33 mouse cellular contexts compared by ENCODE assay signal in genomic region chr15:103473182-103473581, GRCm38 (mm10). TPM values are rescaled to one million over a fixed set of nuclear protein-coding genes. Genes with fewer than 3 reads are reported as not detected.
DNase-seq lines count a peak whose midpoint lies in the region; ATAC-seq and TF ChIP-seq lines count a peak whose summit lies in the region.
"Had no signal": no experiment of that assay in that cellular context is flagged by ENCODE, and none has a peak within 500 bp of the region (broad histone marks: within the 10 kb centered on the region; RNA-seq: fewer than 3 reads in every experiment).

No protein-coding gene starts in this region.

- no peaks in the 10 kb centered on the region for H3K9me3 ChIP-seq in lung, postnatal 0 days (ENCODE audit: low read length)
- H3K9me3 ChIP-seq: embryonic facial prominence, embryonic 12.5 days; embryonic facial prominence, embryonic 15.5 days; G1E; heart, embryonic 12.5 days; heart, embryonic 15.5 days; hindbrain, embryonic 10.5 days; hindbrain, embryonic 13.5 days had no signal

- no peak for TF ChIP-seq EP300 in lung, postnatal 0 days (IDR thresholded peaks at IDR 0.05)

- H3K27me3 ChIP-seq in lung, postnatal 0 days (replicated peaks; ENCODE audit: insufficient read depth, low read length): no peaks in the 10 kb centered on the region
- H3K27me3 ChIP-seq: CH12.LX; embryonic facial prominence, embryonic 12.5 days; embryonic facial prominence, embryonic 15.5 days; heart, embryonic 12.5 days; heart, embryonic 15.5 days; hindbrain, embryonic 13.5 days; Patski had no signal

- intact Hi-C loops in left cerebral cortex, postnatal 14 days (cut with DNase I): no loop called here
- intact Hi-C loops in left cerebral cortex, postnatal 10 days (cut with DNase I): no loop called here

- no peak for ATAC-seq in lung, postnatal 0 days
- ATAC-seq: forebrain, embryonic 14.5 days; forebrain, postnatal 0 days; hindbrain, embryonic 16.5 days; Patski had no signal

- no peak overlapping the region for H3K27ac ChIP-seq in lung, postnatal 0 days (ENCODE audit: low read length)
- H3K27ac ChIP-seq: embryonic facial prominence, embryonic 12.5 days; embryonic facial prominence, embryonic 15.5 days; heart, embryonic 15.5 days; hindbrain, embryonic 10.5 days; hindbrain, embryonic 13.5 days had no signal

- TF ChIP-seq CTCF in lung, postnatal 0 days (IDR thresholded peaks at IDR 0.05): no peak

- no peaks in the 10 kb centered on the region for H3K36me3 ChIP-seq in lung, postnatal 0 days (ENCODE audit: insufficient read depth, low read length)
- H3K36me3 ChIP-seq: embryonic facial prominence, embryonic 12.5 days; embryonic facial prominence, embryonic 15.5 days; heart, embryonic 12.5 days; heart, embryonic 15.5 days; hindbrain, embryonic 10.5 days; hindbrain, embryonic 13.5 days had no signal

- no peak overlapping the region for H3K9ac ChIP-seq in lung, postnatal 0 days (replicated peaks; ENCODE audit: low read depth)
- H3K9ac ChIP-seq: embryonic facial prominence, embryonic 12.5 days; embryonic facial prominence, embryonic 15.5 days; forebrain, postnatal 0 days; heart, embryonic 12.5 days; heart, embryonic 15.5 days; hindbrain, embryonic 13.5 days had no signal

- no peak overlapping the region for H3K4me3 ChIP-seq in lung, postnatal 0 days (ENCODE audit: low read depth, low read length)
- H3K4me3 ChIP-seq: embryonic facial prominence, embryonic 12.5 days; embryonic facial prominence, embryonic 15.5 days; heart, embryonic 12.5 days; heart, embryonic 15.5 days; hindbrain, embryonic 10.5 days; hindbrain, embryonic 13.5 days had no signal

- no peaks in the 10 kb centered on the region for H3K4me1 ChIP-seq in lung, postnatal 0 days (ENCODE audit: insufficient read depth, low read depth, low read length)
- H3K4me1 ChIP-seq: embryonic facial prominence, embryonic 12.5 days; embryonic facial prominence, embryonic 15.5 days; heart, embryonic 15.5 days; hindbrain, embryonic 10.5 days; hindbrain, embryonic 13.5 days had no signal

- peak; percentile 34 to 39 for DNase-seq in frontal cortex, postnatal 36 days (ENCODE audit: low spot score in 2 of 2)
- DNase-seq in frontal cortex, postnatal 10 days (ENCODE audit: low spot score in 2 of 2): no peak
- DNase-seq in left cerebral cortex, postnatal 14 days (ENCODE audit: low spot score in 2 of 2): peak; percentile 18 to 46
- DNase-seq in left cerebral cortex, postnatal 10 days (ENCODE audit: extremely low spot score in 1 of 2, low spot score in 2 of 2): no peak
- DNase-seq in right cerebral cortex, adult 2 months (ENCODE audit: low spot score in 2 of 2): peak; percentile 33 to 47
- no peak for DNase-seq in right cerebral cortex, postnatal 10 days (ENCODE audit: low spot score in 2 of 2)
- no peak for DNase-seq in lung, postnatal 0 days (ENCODE audit: low spot score)
- DNase-seq: adrenal gland, postnatal 10 days; adrenal gland, postnatal 36 days; B cell, adult 2 months; cerebellum, adult 11 months; cerebellum, adult 2 months; cerebellum, adult 9-11 months; forebrain, postnatal 0 days; gastrocnemius, postnatal 25 days; heart, adult 18-20 months; heart, postnatal 10 days; heart, postnatal 36 days had no signal

- no peak overlapping the region for H3K4me2 ChIP-seq in lung, postnatal 0 days (replicated peaks; ENCODE audit: low read depth, low read length)
- H3K4me2 ChIP-seq: embryonic facial prominence, embryonic 12.5 days; embryonic facial prominence, embryonic 15.5 days; heart, embryonic 12.5 days; heart, embryonic 15.5 days; hindbrain, embryonic 13.5 days had no signal

- 81% methylated on average over 7 of the region's 7 CpGs for WGBS in lung, postnatal 0 days

RNA-seq across cellular contexts. Expression of gene Nckap1l, which starts 19.6 kb away (rescaled TPM):
- total RNA-seq in left cerebral cortex, postnatal 14 days (2021): 10 to 100 TPM; 11.0 to 11.8 TPM
- 10 to 100 TPM in 1 of 2 experiments, 1 to 10 TPM in 1; 9.9 to 10.1 TPM for total RNA-seq in left cerebral cortex, postnatal 10 days (2021)
- polyA plus RNA-seq in lung, postnatal 0 days (2015; fragmentation: Nextera tagmentation; extraction: Ambion mirVana): 3.5 and 3.7 TPM in 2 replicates

RNA-seq across cellular contexts. Expression of gene Gtsf2, which starts 24.9 kb away (rescaled TPM):
- total RNA-seq in left cerebral cortex, postnatal 14 days (2021): not detected
- total RNA-seq in left cerebral cortex, postnatal 10 days (2021): not detected
- not detected in 2 replicates for polyA plus RNA-seq in lung, postnatal 0 days (2015; fragmentation: Nextera tagmentation; extraction: Ambion mirVana)
- total RNA-seq: adrenal gland, adult 18-20 months; adrenal gland, postnatal 10 days; adrenal gland, postnatal 36 days; CH12.LX; common myeloid progenitor, adult 5-6 weeks; forebrain, postnatal 0 days; G1E; gastrocnemius, adult 8-10 months; gastrocnemius, postnatal 25 days; heart, adult 18-20 months; heart, postnatal 10 days; heart, postnatal 36 days had no signal
- polyA plus RNA-seq: embryonic facial prominence, embryonic 12.5 days; embryonic facial prominence, embryonic 15.5 days; forebrain, embryonic 14.5 days; forebrain, postnatal 0 days; G1E; heart, embryonic 12.5 days; heart, embryonic 15.5 days; hindbrain, embryonic 10.5 days; hindbrain, embryonic 13.5 days had no signal

RNA-seq across cellular contexts. Expression of gene Pde1b, which starts 29.7 kb away (rescaled TPM):
- total RNA-seq in left cerebral cortex, postnatal 14 days (2021): 100 to 1,000 TPM in 1 of 2 experiments, 10 to 100 TPM in 1; 94.8 to 109 TPM
- total RNA-seq in left cerebral cortex, postnatal 10 days (2021): 10 to 100 TPM; 72.2 to 96.7 TPM
- 2.1 and 2.2 TPM in 2 replicates for polyA plus RNA-seq in lung, postnatal 0 days (2015; fragmentation: Nextera tagmentation; extraction: Ambion mirVana)

RNA-seq across cellular contexts. Expression of gene Gtsf1, which starts 42.9 kb away (rescaled TPM):
- under 1 TPM in 1 of 2 experiments, not detected in 1; 0.55 TPM for total RNA-seq in left cerebral cortex, postnatal 14 days (2021)
- total RNA-seq in left cerebral cortex, postnatal 10 days (2021): not detected
- not detected in 2 replicates for polyA plus RNA-seq in lung, postnatal 0 days (2015; fragmentation: Nextera tagmentation; extraction: Ambion mirVana)
- total RNA-seq: adrenal gland, adult 18-20 months; adrenal gland, postnatal 10 days; adrenal gland, postnatal 36 days; CH12.LX; common myeloid progenitor, adult 5-6 weeks; forebrain, postnatal 0 days; G1E; gastrocnemius, adult 8-10 months; gastrocnemius, postnatal 25 days; heart, adult 18-20 months; heart, postnatal 36 days had no signal
- polyA plus RNA-seq: embryonic facial prominence, embryonic 12.5 days; embryonic facial prominence, embryonic 15.5 days; forebrain, embryonic 11.5 days; forebrain, embryonic 14.5 days; forebrain, postnatal 0 days; G1E; hindbrain, embryonic 10.5 days; hindbrain, embryonic 13.5 days; hindbrain, embryonic 16.5 days; Patski had no signal

Comparison
In these comparisons a context has a peak if more than half of its experiments do, and no peak if none do; other contexts are left out.
1. DNase-seq: peak in frontal cortex, postnatal 36 days (2 of 2), left cerebral cortex, postnatal 14 days (2 of 2) and right cerebral cortex, adult 2 months (2 of 2); none in frontal cortex, postnatal 10 days (0 of 2), left cerebral cortex, postnatal 10 days (0 of 2), right cerebral cortex, postnatal 10 days (0 of 2) and lung, postnatal 0 days (single experiment).